Mouse (Mus musculus): ENCODE data around the gene Dpm3.

Gene Dpm3

DNA sequence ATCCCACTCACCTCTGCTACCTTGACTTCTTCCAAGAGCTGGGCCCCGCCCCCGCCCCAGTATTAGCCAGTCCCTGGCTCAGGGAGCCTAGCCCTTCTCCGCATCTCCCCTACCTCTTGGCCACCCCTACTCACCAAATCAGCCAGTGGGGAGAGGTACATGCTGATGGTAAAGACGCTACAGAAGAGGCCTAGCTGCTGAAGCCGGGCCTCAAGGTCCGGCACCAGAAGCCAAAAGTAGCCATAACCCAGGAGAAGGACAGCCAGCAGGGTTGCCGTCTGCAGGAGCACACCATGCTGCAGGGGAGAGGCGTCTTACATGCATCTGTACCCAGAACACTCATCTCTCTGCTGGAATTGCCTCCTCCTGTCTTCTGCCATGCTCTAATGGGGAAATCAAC is 9.8 kb downstream of the Dpm3 start:
- no peak for DNase-seq (ENCODE audit: low read depth, low spot score)

DNA sequence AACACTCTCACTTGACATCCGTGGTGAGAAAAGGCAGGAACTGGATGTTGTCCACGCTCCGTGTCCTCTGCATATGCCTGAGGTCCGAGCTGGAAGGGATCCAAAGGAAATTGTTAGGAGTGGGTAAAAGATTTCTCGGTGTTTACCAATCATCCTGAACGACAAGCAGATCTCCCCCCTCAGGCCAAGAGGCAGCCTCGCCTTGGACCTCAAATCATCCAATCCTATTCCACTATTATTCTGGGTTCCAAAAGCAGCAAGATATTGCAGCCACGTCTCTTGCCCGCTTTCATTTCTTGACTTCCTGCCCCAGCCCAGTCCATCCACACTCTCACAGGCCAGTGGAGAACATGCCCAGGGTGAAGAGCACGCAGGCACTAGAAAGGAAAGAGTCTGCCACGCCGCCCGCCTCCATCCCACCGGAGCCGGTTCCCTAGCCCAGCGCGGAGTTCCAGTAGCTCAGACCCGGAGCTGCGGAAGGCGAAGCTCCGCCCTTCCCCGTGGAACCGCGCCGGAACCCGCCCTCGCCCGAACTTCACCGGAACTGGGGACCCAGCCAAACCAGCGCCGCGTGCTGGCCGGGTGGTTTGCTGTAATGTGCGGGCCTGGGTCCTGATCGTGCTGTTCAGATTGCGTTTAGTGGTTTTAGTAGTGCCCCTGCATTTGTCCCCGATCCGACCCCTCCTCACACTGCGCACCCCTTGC is 11.0 kb downstream of the Dpm3 start, which contains the start of gene Slc50a1:
TSS of gene Slc50a1 (minus strand) at position 520 of the 705 bp plus-strand sequence.
- DNase-seq (ENCODE audit: low read depth, low spot score): no peak

DNA sequence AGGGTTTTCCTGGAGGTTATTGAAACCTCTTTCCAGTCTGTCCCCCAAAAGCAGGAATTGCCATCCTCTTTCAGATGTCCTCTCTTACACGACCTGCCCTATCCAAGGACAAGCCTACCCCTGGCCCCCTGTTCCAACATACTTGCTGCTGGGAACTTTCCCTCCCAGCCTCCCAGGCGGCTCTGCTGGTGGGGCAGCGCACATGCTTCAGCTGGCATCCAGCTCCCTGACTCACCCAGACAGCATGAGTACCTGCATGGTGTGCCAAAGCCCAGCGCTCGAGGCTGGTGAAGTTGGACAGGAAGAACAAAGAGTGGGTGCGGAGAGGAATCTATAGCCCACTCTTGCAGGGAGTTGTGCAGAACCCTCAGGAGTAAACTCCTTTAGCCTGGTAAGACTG is 11.7 kb downstream of the Dpm3 start:
- DNase-seq (ENCODE audit: low read depth, low spot score): no peak

DNA sequence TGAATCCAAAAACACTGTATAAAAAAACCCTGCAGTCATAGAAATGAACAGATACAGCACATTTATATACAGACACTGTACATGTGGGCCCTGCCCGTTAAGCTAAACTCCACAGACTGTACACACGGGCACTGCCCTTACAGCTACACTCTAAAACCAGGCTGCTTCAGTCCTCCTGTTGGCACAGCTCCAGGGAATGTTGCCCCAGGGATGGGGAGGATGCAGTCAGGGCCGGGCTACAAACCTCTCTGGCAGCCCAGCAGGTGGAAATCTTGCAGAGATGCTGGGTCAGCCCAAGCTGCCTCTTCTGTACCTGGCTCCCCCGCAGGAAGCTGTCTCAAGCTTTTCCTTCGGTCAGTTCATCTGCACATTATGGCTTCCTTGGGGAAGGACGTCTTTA is 12.6 kb downstream of the Dpm3 start:
- no peak for DNase-seq (ENCODE audit: low read depth, low spot score)

DNA sequence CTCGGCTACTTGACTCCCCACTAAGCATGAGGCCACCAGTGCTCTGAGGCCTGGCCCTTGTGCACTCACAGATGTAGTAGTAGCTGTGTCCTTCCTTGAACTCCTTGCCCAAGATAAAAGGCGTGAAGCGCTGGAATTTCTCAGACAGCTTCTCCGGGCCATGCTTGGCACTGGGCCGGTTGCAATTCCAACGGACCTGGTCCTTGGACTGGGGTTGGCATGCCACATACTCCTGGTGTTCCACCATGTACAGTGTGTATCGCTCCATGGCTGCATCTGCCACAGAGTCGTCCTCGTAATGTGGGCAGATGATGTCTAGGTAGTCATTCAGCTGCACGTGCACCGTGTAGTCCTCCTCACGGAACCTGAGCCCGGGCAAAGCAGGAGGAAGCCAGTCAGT is 16.9 kb downstream of the Dpm3 start:
- DNase-seq (ENCODE audit: low read depth, low spot score): no peak

DNA sequence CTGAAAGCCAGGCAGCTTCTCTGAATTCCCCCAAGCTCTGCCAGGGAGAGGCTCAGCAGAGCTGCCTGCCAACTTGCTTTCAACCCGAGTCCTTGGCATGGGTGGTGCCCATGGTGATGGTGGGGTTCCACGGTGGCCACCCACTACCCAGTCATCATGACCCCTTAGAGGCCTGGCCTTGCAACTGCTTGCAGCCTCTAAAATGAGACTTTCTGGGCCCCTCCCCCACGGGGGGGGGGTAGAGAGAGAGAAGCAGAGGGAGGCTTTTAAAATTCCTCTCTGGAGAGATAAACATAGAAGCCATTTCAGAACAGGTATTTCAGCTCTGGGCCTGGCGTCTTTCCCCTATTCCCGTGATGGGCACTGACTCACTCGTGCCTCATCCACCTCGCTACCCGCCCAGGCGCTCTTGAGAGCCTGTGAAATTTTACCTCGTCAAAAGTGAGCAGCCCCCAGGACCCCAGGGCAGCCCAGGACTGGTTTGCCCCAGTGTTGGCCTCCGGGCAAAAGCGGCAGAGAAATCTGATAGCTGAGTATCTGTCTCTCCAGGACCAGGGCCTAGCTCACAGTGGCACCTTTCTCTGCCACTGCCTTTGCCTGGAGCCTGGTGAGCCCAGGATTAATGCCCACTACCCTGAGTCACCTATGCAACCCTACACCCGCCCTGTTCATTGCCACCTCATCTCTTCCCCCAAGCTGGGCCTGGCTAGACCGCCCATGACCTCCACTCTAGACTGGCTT is 18.3 kb downstream of the Dpm3 start:
- DNase-seq (ENCODE audit: low read depth, low spot score): no peak

DNA sequence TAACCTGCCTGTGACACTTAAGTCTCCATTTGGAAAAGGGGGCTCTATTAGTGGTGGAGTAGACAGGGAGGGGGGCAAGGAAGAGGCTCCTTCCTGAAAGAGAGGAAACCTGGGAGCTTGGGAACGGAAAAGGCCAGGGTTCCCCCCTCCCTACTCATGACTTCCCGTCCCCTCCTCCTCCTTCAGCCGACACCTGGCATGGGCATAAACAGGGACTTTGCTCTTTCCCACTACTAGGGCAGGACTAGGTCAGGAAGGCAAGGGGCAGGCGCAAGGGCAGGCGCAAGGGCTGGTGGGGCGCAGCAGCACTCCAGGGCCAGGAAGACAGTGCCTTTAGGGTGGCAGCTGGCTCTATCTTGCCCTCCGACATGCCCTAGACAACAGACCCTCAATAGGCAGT is 18.9 kb downstream of the Dpm3 start:
- DNase-seq (ENCODE audit: low read depth, low spot score): no peak

DNA sequence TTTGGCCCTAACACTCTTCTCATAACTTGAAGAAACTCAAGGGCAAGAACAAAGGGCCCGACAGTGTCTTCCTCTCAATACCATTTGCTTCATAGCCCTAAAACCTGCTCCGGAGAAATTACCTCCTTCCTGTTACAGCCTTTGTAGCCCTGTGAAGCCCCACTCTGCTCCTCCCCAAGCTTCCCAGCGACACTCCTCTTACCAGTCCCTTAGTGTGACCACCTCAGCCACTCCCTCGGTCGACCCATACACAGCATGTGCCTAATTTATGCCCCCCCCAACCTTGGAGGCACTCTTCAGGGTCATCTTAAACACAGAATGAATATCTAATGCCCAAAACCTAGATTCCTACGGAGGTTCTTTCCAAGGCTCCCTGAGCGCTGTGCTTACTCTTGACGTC is 19.5 kb downstream of the Dpm3 start:
- DNase-seq (ENCODE audit: low read depth, low spot score): no peak

DNA sequence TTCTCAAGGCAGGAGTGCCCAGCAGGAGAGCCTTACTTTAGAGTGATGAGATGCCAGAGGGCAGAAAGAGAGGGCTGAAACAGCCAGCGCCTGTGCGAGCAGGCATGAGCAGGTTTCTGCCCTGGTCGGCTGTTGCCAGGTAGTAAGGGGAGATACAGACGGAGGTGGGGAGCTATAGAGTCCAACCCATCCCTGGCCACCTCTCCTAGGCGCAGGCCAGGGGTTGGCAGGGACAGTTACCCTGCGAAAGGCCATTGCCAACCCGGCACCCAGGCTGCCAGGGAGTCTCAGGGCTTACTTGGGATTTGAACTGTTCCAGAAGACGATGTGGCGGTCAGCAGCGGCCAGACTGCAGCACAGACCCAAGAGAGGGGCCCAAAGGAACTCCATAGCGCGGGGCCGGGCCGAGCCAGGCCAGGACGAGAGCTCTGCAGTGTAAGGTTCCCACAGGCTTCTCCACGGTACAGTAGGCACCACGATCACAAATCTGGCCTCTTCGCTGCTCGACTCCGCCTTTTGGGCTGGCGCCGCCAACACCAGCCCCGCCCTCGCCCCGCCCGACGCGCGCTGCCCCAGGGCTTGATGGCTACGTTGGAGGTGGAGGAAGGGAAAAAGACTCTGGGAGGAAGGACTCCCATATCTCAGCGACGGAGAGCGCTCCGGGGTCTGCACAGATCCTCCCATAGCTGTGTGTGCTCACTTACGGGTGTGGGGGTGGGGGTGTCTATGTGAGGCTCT is 20.2 kb downstream of the Dpm3 start:
- DNase-seq (ENCODE audit: low read depth, low spot score): peak; percentile 76

DNA sequence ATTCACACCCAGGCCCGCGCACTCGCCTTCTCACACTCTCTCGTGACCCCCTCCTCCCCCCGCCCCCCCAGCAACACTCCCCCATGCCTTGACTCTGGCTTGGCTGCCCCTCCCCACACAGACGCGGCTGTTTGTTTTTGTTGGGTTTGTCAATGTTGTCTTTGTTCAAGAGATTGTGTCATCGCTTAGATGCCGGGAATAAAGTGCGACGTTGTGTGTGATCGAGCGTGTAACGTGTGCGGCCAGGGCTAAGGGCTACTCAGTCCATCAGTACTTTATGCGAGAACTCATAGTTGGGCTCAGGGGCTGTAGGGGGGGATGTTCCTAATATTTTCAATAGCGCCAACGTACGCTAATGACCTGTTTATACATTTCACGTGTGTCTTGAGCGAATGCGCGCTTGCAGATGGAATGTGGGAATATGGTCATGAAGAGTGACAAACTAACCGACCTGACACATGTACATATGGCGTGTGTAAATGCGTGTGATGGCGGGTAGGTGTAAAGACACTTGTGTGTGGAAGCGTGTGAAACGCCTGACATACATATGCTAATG is 21.0 kb downstream of the Dpm3 start:
- DNase-seq (ENCODE audit: low read depth, low spot score): no peak

DNA sequence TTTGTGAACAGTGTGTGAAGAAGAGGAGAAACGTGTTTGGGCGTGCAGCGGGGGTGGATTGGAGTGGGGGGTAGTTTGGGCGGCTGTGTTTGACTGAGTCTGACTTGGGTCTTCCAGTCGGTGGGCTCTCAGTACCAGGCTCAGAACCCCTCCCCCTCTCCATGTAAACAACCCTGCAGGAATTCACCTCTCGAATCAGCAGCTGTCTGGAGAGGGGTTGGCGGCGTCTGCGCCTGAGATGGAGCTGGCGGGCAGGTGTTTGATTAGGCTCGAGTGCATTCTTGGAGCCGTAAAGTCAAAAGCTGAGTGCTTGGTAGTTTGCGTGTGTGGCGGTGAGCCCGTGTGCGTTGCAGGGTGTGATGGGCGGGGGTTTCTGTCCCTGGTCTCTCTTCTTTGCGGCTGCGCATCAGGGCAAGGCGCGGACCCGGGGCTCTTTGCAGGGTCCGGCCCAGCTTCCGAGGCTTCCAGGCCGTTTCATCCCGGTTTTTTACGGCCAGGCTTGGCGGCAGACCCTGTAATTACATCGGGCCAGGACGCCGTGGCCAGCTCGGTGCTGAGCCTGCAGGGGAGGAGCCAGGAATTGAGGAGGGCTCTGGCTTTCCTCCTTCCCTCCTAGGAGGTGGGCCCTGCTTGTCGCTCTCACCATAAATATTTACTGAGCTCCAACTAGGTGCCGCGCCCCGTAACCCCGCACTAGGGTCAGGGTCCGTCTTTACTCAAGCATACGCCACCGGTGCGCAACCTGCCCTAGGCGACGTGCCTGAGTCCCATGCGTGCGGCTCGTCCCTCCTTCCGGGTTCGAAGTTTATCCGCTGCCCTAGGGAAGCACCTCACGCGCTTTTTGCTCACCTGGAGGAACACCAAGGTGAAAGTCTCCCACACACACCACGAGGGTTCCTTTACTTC is 21.7 kb downstream of the Dpm3 start, which contains the start of gene Efna1:
TSS of gene Efna1 (minus strand) at position 537 of the 906 bp plus-strand sequence.
- no peak for DNase-seq (ENCODE audit: low read depth, low spot score)

DNA sequence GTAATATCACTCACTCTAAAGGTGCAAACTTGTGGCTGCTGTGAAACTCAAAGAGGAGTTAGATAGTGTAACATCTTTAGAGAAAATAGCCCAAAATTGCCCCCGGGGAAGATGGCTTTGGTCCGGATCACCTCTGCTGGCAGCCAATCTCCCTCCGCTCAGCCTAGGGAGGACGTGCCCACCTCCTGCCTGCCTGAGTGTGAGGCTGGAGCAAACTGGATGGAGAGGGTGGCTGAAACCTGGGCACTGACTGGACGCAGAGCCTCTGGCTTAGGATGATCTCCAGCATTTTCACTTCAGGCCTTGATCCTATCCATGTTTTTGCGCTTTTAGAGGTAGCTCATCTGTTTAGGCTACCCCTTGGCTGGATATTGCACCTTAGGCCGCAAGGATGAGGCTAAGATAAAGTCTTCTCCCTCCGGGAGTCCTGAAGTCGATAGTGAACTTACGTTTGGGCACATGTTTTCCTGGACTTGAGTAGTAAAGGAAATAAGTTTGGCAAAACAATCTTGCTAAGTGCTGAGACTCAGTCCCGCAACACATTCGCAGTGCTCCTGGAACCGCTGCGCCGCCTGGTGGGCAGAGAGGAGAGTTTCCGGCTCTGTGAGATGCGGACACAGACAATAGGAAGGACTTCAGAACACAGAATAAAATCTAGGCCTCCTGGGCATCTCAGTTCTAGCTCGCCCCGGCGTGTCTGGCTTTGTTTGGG is 22.6 kb downstream of the Dpm3 start:
- peak; percentile 80 for DNase-seq (ENCODE audit: low read depth, low spot score)

DNA sequence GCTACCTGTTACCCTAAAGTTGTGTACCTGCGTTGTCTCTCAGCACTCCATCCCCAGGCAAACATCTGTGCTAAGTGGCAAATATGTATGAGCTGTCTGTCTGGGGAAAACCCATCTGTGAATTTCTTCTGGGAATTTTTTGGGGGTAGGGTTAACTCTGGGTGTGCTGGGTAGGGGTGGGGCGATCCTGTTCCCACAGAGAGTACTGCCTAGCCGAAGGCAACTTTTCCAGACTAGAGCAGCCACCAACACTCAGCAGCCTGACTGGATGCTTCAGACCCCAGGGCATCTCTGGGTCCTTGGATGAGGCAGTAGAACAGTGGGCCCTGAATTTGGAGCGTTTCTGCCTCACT is 23.1 kb downstream of the Dpm3 start:
- DNase-seq (ENCODE audit: low read depth, low spot score): no peak

DNA sequence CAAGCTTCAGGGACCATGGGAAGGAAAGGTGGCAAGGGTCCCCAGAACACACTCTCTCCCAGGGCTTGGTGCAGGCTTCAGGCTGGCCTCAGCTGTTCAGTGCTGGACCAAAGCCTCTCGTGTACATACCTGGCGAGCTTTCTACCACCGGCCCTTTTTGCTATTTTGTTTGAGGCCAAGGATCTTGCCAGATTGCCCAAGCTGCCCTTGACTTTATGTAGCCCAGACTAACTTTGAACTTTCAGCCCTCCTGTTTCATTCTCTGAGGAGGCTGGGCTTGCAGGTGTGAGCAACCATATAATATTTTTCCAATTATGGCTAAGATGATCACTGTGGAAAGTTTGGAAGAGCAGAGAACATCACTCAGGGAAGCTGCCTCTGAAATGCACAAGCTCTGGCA is 25.1 kb downstream of the Dpm3 start:
- no peak for DNase-seq (ENCODE audit: low read depth, low spot score)

DNA sequence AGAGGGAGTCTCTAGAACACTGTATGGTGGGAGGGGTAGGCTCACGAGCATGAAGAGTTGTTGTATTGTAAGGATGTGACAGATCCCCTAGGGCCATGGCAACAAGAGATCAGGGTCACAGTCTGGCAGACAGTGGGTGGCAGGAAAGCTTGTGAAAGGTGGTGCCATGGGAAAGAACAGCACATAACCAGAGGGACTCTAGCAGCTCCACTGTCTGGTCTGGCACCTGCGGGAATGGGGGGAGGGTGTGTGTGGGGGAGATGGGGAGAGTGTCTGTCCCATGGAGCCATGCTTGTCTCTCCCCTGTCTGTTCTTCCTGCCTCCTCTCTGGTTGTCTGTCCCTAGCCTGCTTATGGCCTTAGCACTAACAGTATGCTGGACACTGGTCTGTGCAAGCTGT is 26.4 kb downstream of the Dpm3 start:
- no peak for DNase-seq (ENCODE audit: low read depth, low spot score)

DNA sequence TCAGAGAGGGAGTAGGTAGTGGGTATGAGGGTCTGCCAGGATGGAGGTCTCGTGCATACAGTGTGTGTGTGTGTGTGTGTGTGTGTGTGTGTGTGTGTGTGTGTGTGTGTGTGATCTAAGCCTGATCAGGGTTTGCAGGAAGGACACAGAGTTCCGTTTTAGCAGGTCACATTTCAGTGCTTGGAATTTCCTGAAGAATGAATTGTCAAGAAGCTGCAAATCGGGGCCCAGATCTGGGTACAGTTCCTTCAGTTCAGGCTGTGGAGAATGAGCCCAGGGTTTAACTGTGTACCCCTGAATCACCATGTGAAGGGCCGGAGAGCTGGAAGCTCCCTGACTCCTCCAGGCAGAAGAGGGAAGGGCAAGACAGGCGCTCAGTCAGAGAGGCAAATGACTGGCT is 28.1 kb downstream of the Dpm3 start:
- DNase-seq (ENCODE audit: low read depth, low spot score): no peak

DNA sequence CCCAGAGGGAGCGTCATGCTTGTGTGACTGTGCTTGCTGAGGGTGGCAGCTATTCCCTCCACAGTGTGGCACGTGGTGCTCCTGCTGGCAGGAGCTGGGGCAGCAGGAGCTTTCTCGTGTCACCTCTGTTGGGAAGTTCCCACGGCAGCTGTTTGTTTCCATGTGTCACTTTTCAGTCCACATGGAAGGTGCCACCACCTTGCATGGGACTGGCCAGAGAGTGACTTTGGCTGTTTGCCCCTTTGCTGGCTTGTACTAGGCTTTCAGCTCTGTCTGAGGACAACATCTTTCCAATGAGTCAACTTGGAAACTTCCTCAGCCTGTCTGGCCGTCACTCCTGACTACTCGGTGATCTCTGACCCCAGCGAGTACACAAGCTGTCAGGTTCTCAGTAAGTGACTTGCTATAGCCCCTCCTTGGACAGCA is 29.4 kb downstream of the Dpm3 start:
- DNase-seq (ENCODE audit: low read depth, low spot score): no peak

DNA sequence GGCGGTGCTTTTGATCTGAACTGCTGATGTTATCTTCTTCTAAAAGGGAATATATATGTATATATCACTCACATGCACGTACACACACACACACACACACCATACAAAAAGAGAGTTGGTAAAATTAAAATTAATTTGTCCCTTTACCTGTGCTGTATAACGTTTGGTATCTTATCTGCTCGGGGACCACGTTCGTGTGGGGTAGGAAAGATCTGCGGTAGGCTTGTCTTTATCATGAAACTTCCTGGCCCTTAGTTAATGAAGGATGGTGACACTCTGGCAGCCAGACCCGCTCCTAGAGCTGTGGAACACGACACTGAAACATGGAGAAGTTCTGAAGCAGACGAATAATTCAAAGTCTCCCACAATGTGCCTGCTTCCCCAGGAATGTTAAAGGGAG is 32.7 kb downstream of the Dpm3 start:
- DNase-seq (ENCODE audit: low read depth, low spot score): no peak

DNA sequence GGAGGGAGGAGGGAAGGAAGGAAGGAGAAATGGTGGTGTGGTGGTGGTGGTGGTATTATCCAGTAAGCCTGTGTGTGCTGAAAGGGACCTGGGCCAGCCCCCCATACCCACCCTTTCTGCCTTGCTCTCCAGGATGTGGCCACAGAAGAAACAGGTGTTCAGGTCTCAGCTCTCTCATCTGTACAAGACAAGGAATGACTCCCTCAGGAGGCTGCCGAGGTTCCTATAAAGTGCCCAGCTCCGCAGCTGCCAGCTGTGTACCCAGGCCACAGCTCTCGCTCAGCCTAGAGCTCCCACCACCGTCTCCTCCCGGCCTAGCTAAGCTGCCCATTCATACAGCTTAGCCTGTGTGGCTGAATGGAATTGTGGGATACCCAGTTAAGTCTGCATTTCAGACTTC is 33.1 kb downstream of the Dpm3 start:
- no peak for DNase-seq (ENCODE audit: low read depth, low spot score)

DNA sequence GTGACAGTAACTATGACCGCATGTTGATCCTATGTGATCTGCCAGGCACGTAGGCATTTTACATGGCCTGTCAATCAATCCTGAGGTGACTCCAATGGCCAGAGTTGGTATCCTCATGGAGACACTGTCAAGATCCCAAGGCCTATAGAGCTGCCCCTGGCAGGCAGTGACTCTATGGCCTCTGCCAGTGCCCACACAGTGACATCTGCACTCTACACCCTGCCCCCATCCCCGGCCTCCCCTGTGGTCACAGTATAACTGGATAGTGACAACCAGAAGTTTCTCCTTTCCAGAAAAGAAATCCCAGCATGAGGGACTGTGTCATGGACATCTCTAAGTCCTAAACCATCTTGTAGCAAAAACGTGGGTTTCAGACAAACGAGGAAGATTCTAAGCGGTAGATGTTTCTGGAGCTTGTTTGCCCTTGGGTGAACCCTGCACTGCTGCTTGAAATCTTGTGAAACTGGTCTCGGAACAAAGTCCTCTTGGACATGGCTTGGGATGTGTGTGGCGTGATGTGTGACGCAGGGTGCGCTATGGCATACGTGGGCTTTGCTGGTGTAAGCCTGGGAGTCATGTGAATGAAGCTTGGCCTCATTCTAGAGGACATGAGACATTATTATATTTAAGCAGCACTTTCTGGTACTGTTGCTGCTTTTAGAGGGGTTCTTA is 34.2 kb downstream of the Dpm3 start:
- DNase-seq (ENCODE audit: low read depth, low spot score): no peak

Data from forelimb bud, embryonic 11.5 days (tissue).